Mouse (Mus musculus) midbrain, postnatal 0 days (tissue): Measurements from ENCODE around the gene Cyp4a10. TPM values are rescaled to one million over a fixed set of nuclear protein-coding genes. Genes with fewer than 3 reads are reported as not detected.

Source experiments
- ATAC-seq: fragments of 200-750 bp; cut with Nextera tagmentation; 2 replicates; pipeline ENCODE4 v1.8.0; 2017; ENCODE audit warnings: moderate number of reproducible peaks, mild to moderate bottlenecking, moderate TSS enrichment, moderate library complexity; ENCODE audit not compliant: low FRiP score
- DNase-seq: peaks from one replicate; pipeline ENCODE4 v3.0.0-alpha.2; 2015; ENCODE audit warnings: low spot score
- H3K27ac ChIP-seq: fragments of 300-500 bp; sonication (generic); 2 replicates; pipeline ENCODE4 v1.5.1; 2014; ENCODE audit warnings: low read depth, mild to moderate bottlenecking, low read length, mixed read lengths
- H3K27me3 ChIP-seq: fragments of 300-500 bp; sonication (generic); 2 replicates; pipeline ENCODE4 v1.6.1; 2014; ENCODE audit warnings: low read length, control low read depth, mixed read lengths; ENCODE audit not compliant: insufficient read depth
- H3K36me3 ChIP-seq: fragments of 300-500 bp; sonication (generic); 2 replicates; pipeline ENCODE4 v1.6.1; 2014; ENCODE audit warnings: low read length, control low read depth, mixed read lengths; ENCODE audit not compliant: insufficient read depth
- H3K4me1 ChIP-seq: fragments of 300-500 bp; sonication (generic); 2 replicates; pipeline ENCODE4 v1.6.1; 2014; ENCODE audit warnings: mild to moderate bottlenecking, control low read depth, antibody characterized with exemption, low read length, mixed read lengths; ENCODE audit not compliant: insufficient read depth
- H3K4me2 ChIP-seq: fragments of 300-500 bp; sonication (generic); 2 replicates; pipeline ENCODE4 v1.6.1; 2014; ENCODE audit warnings: low read depth, mild to moderate bottlenecking, low read length, mixed read lengths; ENCODE audit not compliant: poor library complexity, severe bottlenecking
- H3K4me3 ChIP-seq: fragments of 300-500 bp; sonication (generic); 2 replicates; pipeline ENCODE4 v1.5.1; 2014; ENCODE audit warnings: low read depth, mild to moderate bottlenecking, low read length, moderate library complexity
- H3K9ac ChIP-seq: fragments of 300-500 bp; sonication (generic); replicated peaks from 2 replicates; pipeline ENCODE4 v1.6.1; 2014; ENCODE audit warnings: mild to moderate bottlenecking, low read length, moderate library complexity, mixed read lengths; ENCODE audit not compliant: poor library complexity, severe bottlenecking
- H3K9me3 ChIP-seq: fragments of 300-500 bp; sonication (generic); 2 replicates; pipeline ENCODE4 v1.6.1; 2016; ENCODE audit warnings: low read length, control low read depth
- CTCF ChIP-seq: IDR thresholded peaks from 2 replicates; pipeline ENCODE4 v1.5.1; 2016; ENCODE audit warnings: antibody characterized with exemption, mild to moderate bottlenecking
- WGBS: fragments of 180-500 bp; shearing (Covaris S2); extraction: QIAGEN DNeasy Blood & Tissue Kit; methylation state at CpG from one replicate; pipeline ENCODE4 v1.1.7; 2014; 5-methylcytosine and 5-hydroxymethylcytosine counted together
- polyA plus RNA-seq: library from polyadenylated mRNA; unstranded; fragments of >200 nt; fragmentation: Nextera tagmentation; extraction: Ambion mirVana; gene quantifications from 2 replicates; pipeline ENCODE4 v1.2.1, GENCODE M21; 2015
- total RNA-seq: library from RNA; depleted of rRNA; stranded (reverse); fragments of >200 nt; gene quantifications from 2 replicates; pipeline ENCODE4 v1.2.3, GENCODE M21; 2014

The Cyp4a10 gene
- total and polyA plus RNA-seq, 2 experiments from 2014 or later = not detected

GRCm38 (mm10) chr4:115519444-115519843 is 1.4 kb downstream of the Cyp4a10 start:
- Histone ChIP-seq H3K4me2 (no peak overlapping the region), H3K27ac (no peak overlapping the region), H3K4me3 (no peak overlapping the region), H3K36me3 (no peaks in the 10 kb centered on the region), H3K27me3 (no peaks in the 10 kb centered on the region), H3K9ac (no peak overlapping the region), H3K9me3 (no peaks in the 10 kb centered on the region), H3K4me1 (no peaks in the 10 kb centered on the region)
- ATAC-seq (no peak), DNase-seq (no peak)
- WGBS = 81% methylated on average over 4 of the region's 4 CpGs
- TF ChIP-seq CTCF = no peak

DNA sequence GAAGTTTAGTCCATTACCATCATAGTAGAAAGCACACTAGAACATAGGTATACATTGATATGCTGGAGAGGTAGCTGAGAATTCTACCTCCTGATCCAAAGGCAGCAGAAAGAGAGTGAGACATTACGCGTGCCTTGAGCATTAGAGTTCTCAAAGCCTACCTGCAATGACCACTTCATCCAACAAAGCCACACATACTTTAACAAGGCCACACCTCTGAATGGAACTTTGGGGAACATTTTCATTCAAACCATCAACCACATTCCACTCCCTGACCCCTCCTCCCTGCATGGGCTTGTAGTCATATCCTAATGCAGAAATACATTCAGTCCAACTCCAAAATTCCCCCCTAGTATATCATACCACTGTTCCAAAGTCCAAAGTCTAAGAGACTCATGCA is 3.7 kb downstream of the Cyp4a10 start:
- no peak for TF ChIP-seq CTCF
- no peak overlapping the region for H3K4me2 ChIP-seq
- 100% methylated on average over 2 of the region's 2 CpGs for WGBS

GRCm38 (mm10) chr4:115545101-115545500 is 27.0 kb downstream of the Cyp4a10 start:
- no peaks in the 10 kb centered on the region for H3K9me3 ChIP-seq
- DNase-seq = no peak
- TF ChIP-seq CTCF = no peak
- H3K27me3 ChIP-seq = no peaks in the 10 kb centered on the region
- H3K9ac ChIP-seq = no peak overlapping the region
- no peaks in the 10 kb centered on the region for H3K36me3 ChIP-seq
- no peaks in the 10 kb centered on the region for H3K4me1 ChIP-seq
- ATAC-seq = no peak
- no peak overlapping the region for H3K4me2 ChIP-seq
- H3K27ac ChIP-seq = no peak overlapping the region
- H3K4me3 ChIP-seq = no peak overlapping the region
- WGBS = 26% methylated on average over 1 of the region's 1 CpGs

More for the DNA sequence above, 3.7 kb downstream of the Cyp4a10 start:
- DNase-seq (no peak), ATAC-seq (no peak)
- Histone ChIP-seq H3K4me3 (no peak overlapping the region), H3K4me1 (no peaks in the 10 kb centered on the region), H3K27me3 (no peaks in the 10 kb centered on the region), H3K27ac (no peak overlapping the region), H3K9ac (no peak overlapping the region), H3K36me3 (no peaks in the 10 kb centered on the region), H3K9me3 (no peaks in the 10 kb centered on the region)

- no peak overlapping the region for H3K9ac ChIP-seq
- 76% methylated on average over 2 of the region's 2 CpGs for WGBS
- no peak overlapping the region for H3K27ac ChIP-seq
- H3K27me3 ChIP-seq = no peaks in the 10 kb centered on the region
- no peak for DNase-seq
- H3K4me1 ChIP-seq = no peaks in the 10 kb centered on the region
- no peaks in the 10 kb centered on the region for H3K36me3 ChIP-seq
- H3K4me2 ChIP-seq = no peak overlapping the region
- H3K4me3 ChIP-seq = no peak overlapping the region
- ATAC-seq = no peak
- H3K9me3 ChIP-seq = no peaks in the 10 kb centered on the region
- no peak for TF ChIP-seq CTCF
Observed at GRCm38 (mm10) chr4:115546141-115546828, 28.2 kb downstream of the Cyp4a10 start.

DNA sequence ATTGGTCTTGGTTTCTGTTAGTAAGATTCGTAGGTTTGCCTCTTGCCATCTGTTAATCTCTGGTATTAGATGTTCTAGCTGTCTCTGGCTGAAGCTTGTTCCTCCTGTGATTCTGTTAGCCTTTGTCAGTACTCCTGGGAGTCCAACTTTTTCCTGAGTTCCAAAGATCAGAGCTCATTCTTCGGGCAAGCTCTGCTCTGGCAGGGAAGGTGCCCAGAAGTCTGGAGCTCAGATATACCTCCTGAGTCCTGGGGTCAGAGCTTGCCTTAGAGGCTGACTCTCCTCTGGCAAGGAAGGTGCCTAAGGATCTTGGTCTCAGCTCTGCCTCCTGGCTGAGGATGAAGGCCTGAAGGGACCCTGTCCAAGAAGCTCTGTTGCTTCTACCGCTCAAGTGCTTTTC is 34.7 kb downstream of the Cyp4a10 start:
- Histone ChIP-seq H3K4me1 (no peaks in the 10 kb centered on the region), H3K9ac (no peak overlapping the region)
- 89% methylated on average over 3 of the region's 3 CpGs for WGBS

GRCm38 (mm10) chr4:115555513-115555912 is 37.4 kb downstream of the Cyp4a10 start:
- Histone ChIP-seq H3K9ac (no peak overlapping the region), H3K4me2 (no peak overlapping the region), H3K9me3 (no peaks in the 10 kb centered on the region), H3K27ac (no peak overlapping the region), H3K36me3 (no peaks in the 10 kb centered on the region), H3K4me3 (no peak overlapping the region), H3K4me1 (no peaks in the 10 kb centered on the region), H3K27me3 (no peaks in the 10 kb centered on the region)
- no peak for TF ChIP-seq CTCF
- 65% methylated on average over 2 of the region's 2 CpGs for WGBS
- ATAC-seq = no peak
- DNase-seq = no peak

More for the DNA sequence above, 34.7 kb downstream of the Cyp4a10 start:
- Histone ChIP-seq H3K27ac (no peak overlapping the region), H3K9me3 (no peaks in the 10 kb centered on the region), H3K36me3 (no peaks in the 10 kb centered on the region), H3K4me3 (no peak overlapping the region), H3K27me3 (no peaks in the 10 kb centered on the region), H3K4me2 (no peak overlapping the region)
- DNase-seq (no peak), ATAC-seq (no peak)
- TF ChIP-seq CTCF = no peak
